Mouse (Mus musculus) heart, postnatal 4 days (tissue): ENCODE results near the gene Ezh1. TPM values are rescaled to one million over a fixed set of nuclear protein-coding genes. Genes with fewer than 3 reads are reported as not detected.
A peak's percentile ranks its signal among the peaks of the same experiment; 100 is the strongest.

Experiments
- DNase-seq: peaks from one replicate; pipeline ENCODE4 v3.0.0; 2021
- total RNA-seq, 2 experiments: library from RNA; stranded (reverse); gene quantifications; 2 replicates each; pipeline ENCODE4 v1.2.3; 2021

Ezh1 gene
- total RNA-seq, 2 experiments from 2014 or later: 14.7 to 15.0 TPM

DNA sequence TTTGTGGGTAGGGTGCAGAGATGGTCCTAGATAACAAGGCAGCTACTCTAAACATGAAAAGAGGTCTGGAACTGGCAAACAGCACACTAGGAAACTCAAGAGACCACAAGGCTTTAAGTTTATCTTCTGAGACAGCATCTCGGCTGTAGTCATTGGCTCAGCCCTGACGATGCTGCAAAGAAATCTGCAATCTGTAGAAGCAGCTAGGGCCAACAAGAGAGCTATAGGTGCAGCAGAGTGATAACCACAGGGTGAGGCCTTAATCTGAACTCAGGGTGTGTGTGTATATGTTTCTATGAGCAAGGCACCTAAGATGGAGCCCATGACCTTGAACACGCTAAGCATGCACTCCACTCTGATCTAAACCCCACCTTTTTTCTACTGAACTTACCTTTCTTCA lies 26.7 kb downstream of the Ezh1 start:
- no peak for DNase-seq

DNA sequence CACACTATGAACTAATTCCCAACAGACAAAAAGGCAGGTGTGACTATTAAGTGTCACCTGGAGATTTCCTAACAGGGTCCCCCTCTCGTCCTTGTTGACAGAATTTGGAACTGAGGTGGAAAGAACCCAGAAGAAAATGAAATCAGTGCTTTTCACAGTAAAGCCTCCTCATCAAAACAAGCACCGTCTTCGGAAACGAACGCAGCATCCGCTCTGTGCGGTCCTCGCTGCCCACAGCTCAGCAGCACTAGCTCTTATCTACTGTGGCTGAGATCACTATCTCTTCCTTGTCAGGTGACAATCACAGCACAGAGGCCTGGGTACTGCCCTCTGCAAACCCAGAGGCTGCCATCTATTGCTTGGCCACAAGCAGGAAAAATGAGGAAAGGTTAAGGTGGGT lies 30.1 kb downstream of the Ezh1 start:
- no peak for DNase-seq

DNA sequence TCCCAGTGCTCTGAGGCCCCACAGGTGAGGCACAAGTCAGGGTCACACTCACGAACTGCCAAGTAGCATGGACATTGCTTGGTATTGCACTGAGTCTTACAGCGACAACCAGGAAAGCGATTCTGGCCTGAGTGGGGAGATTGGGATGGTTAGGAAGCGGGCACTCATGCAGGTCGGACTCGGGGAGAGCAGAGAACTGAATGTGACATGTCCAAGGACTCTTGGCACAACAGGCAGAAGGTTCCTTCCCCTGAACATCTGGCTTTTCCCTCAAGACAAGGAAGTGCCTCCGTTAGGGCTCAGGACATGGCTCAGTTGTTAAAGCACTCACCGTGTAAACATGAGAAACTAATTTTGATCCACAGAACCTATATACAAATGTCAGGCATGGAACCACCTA lies 30.7 kb downstream of the Ezh1 start:
- DNase-seq: no peak

GRCm38 (mm10) chr11:101195101-101195500 lies 31.2 kb downstream of the Ezh1 start:
- DNase-seq: no peak

DNA sequence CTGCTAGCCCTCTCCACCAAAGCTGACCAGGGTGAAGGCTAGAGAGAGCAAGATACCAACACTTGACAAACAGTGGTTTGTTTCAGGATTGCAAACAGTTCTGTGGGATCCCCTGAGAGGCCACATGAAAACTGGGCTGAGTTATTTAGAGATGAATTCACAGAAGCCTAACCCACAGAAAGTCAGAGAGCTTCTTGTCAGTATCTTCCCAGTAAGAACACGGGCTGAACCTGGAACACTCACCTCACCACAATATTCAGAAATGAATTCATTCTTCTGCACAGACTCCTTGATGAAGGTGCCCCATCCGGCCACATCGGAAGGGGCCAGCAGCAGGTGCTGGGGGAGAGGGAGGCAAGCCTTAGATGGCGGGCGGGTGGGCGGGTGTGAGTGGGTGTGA lies 31.6 kb downstream of the Ezh1 start:
- DNase-seq: no peak

- DNase-seq: peak; percentile 55
Observed at GRCm38 (mm10) chr11:101194137-101194536, 32.1 kb downstream of the Ezh1 start.

DNA sequence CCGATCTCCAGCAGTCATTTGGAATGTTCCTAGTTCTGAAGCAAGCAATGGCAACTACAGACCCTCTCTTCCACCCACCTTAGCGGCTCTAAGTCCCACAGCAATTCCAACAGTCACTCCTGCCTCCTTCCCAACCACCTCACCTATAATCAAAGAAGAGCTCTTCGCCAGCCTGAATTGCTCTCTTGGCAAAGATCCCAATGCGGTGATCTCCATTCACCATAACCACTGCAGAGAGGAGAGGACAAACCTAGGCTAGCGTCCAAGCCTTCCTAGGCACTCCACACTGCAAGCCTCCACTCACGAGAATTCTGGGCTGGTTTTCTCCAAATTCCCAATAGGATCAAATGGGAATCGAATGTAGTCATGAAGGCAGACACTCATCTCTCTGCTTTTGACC lies 33.2 kb downstream of the Ezh1 start:
- no peak for DNase-seq

- no peak for DNase-seq
Observed at GRCm38 (mm10) chr11:101192646-101193045, 33.6 kb downstream of the Ezh1 start.

GRCm38 (mm10) chr11:101191919-101192470 lies 34.3 kb downstream of the Ezh1 start:
- DNase-seq: no peak

DNA sequence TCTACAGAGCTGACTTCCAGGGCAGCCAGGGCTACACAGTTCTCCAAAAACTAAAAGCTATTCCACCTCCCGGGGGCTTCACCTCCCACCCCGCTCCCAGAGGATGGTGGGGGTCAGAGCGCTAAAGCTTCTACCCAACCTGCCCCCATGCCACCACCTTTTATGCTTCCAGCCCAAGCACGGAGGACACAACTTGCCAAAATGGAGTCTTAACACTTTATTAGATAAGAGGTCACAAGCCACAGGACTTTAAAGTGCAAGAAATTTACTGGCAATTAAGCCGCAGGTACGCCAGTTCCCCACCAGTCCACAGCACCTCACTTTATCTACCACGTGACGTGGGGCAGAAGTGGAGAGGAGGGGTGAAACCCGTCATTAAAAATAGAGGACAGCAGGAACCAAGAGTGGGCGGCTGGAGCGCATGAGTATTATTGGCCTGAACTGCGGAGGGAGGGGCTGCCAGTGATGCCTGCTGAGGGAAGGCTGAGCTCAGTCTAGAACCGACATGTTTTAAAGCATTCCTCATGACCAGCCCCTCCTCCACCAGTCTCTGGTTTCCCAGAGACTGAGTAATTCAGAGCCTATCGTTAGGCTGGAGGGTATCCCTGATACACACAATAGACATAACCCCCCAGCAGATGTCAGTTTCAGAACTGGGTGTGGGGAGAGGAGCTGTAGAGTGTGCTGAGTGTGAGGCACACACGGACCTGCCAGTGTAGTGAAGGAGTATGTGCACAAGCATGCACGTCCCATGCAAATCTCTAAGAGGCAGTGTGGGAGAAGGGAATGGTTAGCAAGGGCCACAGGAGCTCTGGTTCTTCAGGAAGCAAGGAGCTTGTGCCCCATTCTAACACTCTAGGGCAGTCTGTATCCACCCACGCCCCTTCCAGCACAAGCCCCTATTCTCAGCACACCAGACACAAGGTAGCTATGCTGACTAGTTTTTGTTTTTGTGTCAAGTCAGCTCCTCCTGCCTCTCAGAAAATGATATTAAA lies 35.1 kb downstream of the Ezh1 start:
- DNase-seq: peak; percentile 43

DNA sequence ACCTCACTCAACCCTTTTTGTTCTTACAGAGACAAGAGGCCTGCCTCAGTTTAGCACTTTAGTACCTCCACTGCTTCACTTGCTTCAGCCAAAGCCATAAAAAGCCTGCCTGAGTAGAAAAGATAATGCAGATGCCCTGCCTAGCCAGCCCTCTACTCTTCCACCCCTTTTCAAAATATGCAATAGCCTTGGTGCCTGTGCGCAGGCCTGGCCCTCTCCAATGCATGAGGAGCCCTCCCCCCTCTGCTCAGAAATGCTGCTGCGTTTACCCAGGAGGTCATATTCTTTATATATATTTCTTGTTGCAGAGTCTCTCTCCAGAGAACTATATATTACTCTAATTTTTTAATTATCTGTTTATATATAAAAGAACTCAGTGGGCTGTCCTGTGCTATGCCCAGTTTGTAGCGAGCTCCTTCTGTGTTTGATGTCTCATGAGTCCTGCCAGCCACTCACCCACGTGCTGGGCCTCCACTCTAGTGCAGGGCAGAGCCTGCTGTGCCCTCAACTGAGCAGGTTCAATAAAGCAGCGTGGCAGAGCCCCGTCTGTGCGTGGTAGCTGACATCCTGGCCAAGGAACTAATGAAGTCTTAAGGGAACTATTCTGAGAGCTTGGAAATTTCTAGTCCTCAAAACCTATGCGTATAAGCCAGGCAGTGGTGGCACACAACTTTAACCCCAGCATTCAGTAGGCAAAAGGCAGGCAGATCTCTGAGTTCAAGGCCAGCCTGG lies 35.9 kb downstream of the Ezh1 start:
- no peak for DNase-seq

GRCm38 (mm10) chr11:101189495-101190180 lies 36.6 kb downstream of the Ezh1 start:
- peak; percentile 78 for DNase-seq

DNA sequence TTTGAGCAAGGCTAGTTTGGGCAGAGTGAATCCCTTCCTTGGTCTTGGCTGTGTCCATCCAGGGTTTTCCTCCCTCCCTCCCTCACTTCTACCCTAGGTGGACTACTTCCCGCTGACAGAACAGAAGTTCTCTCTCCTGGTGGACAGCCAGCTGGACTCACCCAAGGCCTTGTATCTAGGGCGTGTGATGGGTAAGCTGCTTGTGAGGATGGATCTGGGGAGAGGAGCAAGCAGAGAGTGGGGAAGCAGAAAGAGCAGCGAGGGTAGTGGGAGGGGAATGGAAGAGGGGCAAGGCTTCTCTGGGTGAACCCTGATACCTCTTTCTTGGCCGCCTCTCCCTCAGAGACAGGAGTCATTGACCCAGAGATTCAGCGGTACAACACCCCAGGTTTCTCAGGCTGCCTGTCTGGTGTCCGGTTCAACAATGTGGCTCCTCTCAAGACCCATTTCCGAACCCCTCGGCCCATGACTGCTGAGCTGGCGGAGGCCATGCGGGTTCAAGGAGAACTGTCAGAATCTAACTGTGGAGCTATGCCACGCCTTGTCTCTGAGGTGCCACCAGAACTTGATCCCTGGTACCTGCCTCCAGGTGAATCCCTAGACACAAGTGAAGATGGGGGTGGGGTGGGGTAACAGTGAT lies 38.0 kb downstream of the Ezh1 start:
- DNase-seq: no peak

DNA sequence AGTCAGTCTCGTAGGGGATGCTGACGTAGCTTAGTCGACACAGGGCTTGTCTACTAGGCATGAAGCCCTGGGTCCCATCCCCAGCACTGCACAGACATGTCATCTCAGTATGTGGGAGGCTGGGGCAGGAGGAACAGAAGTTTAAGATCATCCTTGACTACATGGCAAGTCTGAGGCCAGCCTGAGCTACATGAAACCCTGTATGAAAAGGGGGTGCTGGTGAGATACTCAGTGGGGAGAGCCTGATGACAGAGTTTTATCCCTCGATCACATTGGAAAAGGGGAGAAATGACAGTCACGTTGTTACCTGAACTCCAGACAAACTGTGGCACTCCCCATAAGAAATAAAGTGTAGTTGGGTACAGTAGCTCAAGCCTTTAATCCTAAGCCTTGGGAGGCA lies 38.7 kb downstream of the Ezh1 start:
- no peak for DNase-seq

DNA sequence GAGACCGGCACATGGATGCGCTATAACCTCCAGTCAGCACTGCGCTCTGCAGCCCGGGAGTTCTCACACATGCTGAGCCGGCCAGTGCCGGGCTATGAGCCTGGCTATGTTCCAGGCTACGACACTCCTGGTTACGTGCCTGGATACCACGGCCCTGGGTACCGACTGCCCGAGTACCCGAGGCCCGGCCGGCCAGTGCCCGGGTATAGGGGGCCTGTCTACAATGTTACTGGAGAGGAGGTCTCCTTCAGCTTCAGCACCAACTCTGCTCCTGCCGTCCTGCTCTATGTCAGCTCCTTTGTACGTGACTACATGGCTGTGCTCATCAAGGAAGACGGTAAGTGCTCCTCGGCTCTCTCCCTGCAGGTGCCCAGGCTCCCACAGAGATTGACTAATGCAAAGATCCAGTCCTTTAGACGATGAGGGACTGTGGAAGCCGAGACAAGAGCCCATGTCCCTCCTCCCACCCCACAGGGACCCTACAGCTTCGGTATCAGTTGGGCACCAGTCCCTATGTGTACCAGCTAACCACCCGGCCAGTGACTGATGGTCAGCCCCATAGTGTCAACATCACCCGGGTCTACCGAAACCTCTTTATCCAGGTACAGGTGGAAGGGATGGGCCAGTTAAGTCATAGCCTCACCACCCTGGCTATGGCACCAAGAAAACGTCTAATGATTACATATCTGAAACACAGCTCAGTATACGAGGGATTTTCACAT lies 39.6 kb downstream of the Ezh1 start:
- DNase-seq: no peak

DNA sequence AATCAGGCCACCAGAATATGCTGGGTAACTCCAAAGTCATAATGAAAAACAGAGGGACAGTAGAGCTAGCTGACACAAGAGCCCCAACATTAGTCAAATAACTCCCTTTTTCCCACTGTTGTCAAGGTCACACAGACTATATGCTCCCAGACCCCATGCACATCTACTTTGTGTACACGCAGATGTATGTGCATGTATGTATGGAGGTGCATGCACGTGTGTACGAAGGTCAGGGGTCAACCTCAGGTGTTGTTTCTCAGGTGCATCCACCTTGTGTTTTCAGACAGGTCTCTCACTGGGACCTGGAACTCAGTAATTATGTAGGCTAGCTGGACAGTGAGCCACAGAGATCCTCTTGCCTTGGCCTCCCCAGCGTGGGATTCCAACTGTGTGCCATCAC lies 40.8 kb downstream of the Ezh1 start:
- DNase-seq: no peak

- no peak for DNase-seq
Observed at GRCm38 (mm10) chr11:101184984-101185383, 41.3 kb downstream of the Ezh1 start.

DNA sequence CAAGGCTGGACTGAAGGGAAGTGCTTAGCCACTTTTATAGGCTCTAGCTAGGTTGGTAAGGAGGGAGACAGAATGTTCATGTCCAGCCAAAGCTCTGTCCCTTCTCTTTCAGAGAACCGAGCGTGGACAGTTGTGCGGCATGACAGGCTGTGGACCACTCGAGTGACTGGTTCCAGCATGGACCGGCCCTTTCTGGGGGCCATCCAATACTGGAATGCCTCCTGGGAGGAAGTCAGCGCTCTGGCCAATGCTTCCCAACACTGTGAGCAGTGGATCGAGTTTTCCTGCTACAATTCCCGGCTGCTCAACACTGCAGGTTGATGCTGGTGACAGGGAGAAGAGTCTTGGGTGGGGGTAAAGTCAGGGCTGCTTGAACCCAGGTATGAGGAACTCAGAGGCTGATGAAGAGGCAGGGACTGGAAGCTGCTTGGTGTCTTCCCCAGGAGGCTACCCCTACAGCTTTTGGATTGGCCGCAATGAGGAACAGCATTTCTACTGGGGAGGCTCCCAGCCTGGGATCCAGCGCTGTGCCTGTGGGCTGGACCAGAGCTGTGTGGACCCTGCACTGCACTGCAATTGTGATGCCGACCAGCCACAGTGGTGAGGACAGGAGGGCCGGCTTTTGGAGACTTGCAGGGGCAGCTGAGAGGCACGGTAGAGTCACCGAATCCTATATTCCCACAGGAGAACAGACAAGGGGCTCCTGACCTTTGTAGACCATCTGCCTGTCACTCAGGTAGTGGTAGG lies 43.3 kb downstream of the Ezh1 start:
- DNase-seq: peak; percentile 70

- DNase-seq: no peak
Observed at GRCm38 (mm10) chr11:101181961-101182360, 44.3 kb downstream of the Ezh1 start.

GRCm38 (mm10) chr11:101180846-101181740 lies 45.2 kb downstream of the Ezh1 start:
- peak; percentile 86 for DNase-seq
